Mouse (Mus musculus) testis, adult 2 months (tissue): ENCODE data around the gene Car12.

ENCODE experiments used
- CTCF ChIP-seq: fragments of 200-500 bp; IDR thresholded peaks from 2 replicates; pipeline ENCODE4 v1.5.1; 2012; ENCODE audit warnings: low read depth, mild to moderate bottlenecking, inconsistent platforms, low read length, moderate library complexity; ENCODE audit not compliant: control insufficient read depth, insufficient read depth, insufficient replicate concordance
- POLR2A ChIP-seq: fragments of 200-500 bp; IDR thresholded peaks from 2 replicates; pipeline ENCODE4 v1.6.1; 2012; ENCODE audit warnings: low read depth, mild to moderate bottlenecking, inconsistent platforms, low read length, moderate library complexity; ENCODE audit not compliant: control insufficient read depth

DNA sequence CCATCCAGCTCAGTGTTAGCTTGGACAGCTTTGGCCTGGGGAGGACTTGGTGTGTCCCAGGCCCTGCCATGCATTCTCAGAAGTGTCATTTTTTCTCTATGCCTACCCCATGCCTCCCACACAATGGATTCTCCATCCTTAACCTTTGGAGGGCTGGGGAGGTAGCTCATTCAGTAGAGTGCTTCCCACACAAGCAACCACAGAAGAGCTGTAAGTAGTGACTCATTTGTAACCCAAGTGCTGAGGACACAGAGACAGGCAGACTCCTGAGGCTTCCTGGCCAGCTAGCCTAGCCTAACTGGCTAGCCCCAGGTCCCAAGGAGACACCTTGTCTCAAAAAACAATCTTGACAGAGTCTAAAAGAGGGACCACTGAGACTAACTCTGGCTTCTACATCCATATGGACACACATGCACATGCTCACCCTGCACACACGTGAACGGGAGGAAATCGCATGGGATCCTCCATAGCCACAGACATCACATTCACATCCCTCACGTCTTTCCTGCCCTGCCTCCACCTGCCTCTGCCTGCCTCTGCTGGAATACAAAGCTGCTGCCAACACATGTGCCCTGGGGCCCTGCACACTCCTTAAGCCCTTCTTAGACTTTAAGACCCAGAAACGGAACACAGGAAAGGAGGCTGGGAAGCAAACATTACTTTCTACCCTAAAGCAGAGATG is 8.8 kb downstream of the Car12 start:
- TF ChIP-seq CTCF: no peak
- TF ChIP-seq POLR2A: no peak
